Mouse (Mus musculus): Measurements from ENCODE around the gene Serpinb11.

Serpinb11 gene

DNA sequence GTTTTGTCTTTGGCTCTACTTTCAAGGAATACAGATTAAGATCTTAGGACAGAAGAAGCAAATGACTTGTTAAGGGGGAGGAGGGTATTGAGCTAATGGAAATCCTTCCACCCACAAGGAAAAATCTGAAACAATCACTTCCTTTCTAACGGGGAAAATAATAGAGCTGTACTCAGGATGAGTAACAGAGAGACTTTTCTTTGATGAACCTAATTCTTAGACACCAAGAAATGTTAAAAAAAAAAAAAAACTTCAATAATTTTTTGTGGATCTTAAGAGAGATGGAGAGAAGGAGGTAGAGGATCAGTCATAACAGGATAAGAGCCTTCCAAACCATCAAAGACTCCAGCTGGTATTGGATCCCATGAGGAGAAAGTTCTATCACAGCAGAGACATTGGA, at the start of gene Serpinb11:
TSS of gene Serpinb11 (plus strand) at position 301 of the 400 bp plus-strand sequence.
- DNase-seq (ENCODE audit: low spot score), result no peak

DNA sequence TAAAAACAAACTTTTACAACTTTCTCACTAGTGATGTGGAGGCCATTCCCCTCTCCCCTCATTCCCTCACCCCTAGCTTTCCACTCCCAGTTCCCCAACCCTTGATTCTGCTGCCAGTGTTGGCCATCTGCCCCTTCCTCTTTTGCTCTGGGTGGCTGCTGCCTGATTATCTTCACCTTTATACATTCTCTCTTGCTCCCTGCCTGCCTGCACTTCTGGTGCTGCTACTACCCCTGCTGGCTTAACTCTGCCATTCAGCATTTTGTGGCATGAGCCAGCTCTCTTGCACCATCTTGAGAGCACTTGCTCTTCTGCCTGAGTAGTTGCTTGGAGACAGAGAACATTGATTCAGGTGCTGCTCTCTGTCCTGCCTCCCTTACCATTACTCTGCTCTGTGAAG, 15.0 kb upstream of the Serpinb11 start:
- DNase-seq (ENCODE audit: low spot score), result no peak

DNA sequence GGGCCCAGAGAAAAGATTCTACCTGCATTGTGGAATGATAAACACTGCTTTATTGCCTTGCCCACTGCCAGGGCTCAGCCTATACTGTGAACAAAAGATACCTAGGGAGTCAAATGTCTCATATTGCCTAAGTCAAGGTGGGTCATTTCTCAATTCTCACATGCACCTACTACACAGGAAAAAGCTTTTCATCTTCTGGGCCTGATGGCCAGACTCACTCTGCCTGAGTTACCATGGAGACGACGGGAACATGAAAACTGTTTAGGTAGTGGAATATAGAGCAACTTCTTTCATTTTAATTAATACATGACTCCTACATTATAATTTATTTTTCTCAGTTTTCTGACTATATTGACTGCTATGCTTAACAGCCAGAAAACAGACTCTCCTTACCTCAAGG, 14.2 kb upstream of the Serpinb11 start:
- DNase-seq (ENCODE audit: low spot score), result no peak

DNA sequence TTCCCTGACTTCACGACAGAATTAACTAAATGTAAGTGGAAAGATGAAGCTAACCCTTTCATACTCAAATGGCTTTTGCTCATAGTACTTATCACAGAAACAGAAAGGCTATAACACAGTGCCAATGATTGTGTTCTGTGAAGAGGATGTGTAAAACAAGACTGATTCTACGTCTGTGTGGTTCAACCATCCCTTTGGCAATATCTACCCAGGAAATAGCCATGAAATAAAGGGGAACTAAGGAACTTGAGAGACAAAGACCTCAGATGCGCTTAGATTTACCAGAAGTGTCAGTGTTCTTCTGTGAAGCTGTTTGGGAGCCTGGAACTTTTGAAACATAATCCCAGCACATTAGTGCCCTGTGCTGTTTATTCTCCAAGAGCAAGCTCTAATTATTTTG, 10.6 kb upstream of the Serpinb11 start:
- no peak for DNase-seq (ENCODE audit: low spot score)

DNA sequence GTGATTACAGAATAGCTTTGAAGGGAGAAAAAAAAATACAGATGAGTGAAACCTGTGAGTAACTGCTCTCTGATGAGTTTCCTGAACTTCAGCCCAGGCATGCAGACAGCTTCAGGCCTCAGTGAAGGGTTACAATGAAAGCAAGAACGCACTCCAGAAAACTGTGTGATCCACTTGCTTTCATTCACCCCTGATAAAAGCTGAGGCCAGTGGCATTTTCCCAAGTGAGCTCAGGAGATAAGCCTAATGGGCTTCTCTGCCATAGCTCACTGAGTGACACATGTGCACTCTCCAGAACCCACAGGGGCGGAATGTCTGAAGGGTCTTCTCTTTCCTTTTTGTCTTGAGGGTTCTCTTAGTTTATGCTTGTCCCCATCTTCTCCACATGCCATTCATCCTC, 9.9 kb upstream of the Serpinb11 start:
- DNase-seq (ENCODE audit: low spot score), result no peak

DNA sequence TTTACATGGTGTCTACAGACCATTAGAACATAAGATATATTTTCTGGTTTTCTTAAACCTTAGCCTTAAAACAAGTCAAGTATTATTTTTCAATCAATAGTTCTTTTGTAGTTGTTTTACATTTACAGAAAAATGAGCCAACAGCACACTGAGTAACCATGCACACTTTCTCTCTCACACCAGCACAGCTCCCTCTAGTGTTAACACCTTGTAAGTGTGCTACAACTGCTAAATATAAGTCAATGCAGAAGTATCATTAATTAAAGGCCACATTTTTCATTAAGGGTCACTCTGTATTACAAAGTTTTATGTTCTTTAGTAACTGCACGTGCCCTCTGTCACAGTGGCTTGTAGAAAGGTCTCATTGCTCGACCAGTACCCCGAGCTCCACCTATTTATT, 8.0 kb upstream of the Serpinb11 start:
- DNase-seq (ENCODE audit: low spot score), result no peak

DNA sequence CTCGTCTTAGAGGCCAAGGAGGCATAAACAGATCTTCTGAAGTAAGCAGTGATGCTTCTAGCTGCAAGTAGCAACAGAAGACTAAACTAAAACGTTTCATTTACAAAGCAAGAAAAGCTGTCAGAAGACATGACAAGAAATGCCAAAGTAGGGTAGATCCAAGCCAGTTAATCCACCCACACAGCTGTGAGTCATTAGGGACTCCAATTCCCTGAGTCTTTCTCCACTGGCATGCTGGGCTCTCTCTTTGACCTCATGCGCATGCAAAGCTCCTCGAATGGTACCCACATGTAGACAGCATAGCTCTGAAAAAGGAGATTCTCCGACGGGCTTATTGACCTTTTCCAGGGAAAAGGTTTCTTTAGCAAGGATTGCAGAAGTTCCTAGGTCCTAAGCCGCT, 5.0 kb downstream of the Serpinb11 start:
- DNase-seq (ENCODE audit: low spot score), result no peak

DNA sequence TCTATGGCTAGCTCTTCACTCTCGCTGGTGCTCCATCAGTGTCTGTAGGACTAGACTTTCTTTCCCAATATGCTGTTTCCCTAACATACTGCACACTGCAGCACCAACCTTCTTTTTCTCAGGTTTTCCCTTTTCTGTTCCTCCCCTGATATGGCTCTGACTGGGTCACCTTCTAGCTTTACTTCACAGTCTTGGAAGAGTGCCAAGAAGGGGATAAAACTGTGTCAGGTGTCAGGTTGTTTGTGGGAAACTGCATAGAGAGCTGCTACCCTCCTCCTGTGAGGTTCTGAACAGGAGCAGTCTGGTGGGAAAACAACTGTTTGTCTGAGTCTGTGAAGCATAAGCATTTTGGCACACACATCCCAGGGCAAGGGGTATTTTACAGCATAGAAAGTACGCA, 7.9 kb downstream of the Serpinb11 start:
- DNase-seq (ENCODE audit: low spot score), result no peak

DNA sequence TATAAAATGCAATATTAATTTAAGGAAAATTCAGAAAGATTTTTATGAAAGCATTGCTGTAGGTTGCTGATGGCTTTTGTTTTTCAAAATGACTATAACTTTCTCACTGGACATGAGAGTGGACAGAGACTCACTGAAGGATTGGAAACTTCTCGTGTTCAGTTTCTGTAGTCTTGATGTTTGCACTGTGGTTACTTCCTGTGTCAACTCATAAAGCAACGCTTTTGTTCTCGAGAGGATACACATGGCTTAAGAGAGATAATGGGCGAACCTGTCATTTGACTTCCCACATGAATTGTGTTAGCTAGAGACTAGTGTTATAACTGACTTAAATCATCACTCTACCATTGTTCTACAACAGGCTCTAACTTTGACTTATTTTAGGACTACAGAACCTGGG, 16.0 kb downstream of the Serpinb11 start:
- no peak for DNase-seq (ENCODE audit: low spot score)

DNA sequence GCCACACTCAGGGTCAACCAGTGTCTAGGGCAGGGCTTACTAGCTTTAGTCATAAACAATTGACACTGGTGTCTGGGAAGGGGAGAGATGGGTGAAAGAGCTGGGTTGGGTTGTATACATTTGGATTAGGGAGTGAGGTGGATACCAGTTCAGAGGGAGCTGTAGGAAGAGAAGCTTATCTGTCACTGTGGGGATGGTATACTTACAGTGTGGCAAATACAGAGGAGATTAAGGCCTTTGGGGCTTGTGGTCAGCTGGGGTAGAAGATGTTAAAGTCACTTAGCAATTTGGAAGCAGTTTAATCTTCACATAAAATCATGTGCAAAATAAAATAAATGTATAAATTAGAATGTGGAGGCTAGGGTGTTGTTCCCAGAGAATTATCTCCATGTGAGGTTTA, 17.4 kb downstream of the Serpinb11 start:
- no peak for DNase-seq (ENCODE audit: low spot score)

DNA sequence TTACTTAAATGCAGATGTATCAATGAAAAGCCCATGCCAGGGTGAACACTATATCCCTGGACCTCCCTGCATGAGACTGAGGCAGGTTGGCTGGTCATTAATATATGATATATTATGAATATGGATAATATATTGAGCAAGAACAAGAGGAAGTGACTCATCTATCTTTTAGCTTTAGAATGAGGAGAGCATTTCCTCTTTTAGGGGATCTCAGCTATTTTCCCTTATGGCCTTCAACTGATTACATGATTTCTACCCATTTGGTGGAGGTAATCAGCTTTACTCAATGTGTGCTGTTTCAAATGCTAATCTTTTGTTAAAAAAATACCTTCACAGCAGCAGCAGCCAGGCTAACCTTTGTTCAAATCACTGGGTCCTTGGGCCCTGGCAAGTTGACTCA, 20.5 kb downstream of the Serpinb11 start:
- DNase-seq (ENCODE audit: low spot score), result no peak

DNA sequence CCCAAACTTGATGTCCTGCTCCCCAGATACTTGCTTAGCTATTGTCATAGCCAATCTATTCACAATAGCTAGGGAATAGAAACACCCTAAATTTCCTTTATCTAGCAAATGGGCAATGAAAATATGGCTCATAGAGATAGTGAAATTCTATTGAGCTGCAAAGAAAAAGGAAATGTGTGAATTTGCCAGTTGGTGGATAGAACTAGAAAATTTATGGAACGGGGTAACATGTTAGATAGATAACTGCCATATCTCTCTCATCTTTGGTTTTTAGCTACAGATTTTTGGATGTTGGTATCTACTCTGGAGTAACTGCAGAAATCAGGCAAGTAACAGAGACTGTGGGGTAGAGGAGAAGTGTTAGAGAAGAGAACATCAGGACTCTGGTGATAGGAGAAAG, 21.4 kb downstream of the Serpinb11 start:
- DNase-seq (ENCODE audit: low spot score), result no peak

DNA sequence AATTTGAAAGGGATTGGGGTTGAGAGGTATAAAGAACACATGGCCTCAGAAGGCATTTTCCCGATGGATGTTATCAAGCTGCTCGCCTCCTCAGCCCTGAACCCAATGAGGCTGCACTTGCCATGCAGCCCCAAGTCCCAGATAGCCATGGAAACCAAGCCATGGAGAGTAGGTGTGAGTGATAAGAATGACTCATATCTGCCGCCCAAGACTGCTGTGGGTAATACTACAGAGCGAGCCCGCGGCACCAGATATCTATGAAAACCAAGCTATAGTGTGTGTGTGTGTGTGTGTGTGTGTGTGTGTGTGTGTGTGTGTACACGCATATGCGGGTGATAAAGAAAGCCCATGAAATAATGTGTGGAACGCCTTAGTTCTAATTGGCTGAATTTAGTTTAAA, 23.5 kb downstream of the Serpinb11 start:
- DNase-seq (ENCODE audit: low spot score), result no peak

DNA sequence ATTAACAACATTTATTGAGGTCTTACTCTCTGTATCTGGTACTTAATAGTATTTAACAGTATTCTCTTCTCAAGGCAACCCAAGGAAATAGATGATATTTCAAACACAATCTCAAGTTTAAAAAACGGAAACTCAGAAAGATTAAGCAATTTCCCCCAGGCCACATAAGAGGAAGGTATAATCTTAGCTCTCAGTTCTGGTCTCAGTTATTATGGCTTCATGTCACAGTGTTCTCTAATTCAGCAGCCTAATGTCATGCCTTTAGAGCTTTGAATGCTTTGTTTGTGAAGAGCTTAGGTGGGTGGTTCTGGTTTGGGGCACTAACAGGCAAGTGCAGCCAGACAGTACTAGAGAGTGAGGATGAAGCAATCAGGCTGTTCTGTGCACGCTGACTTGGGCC, 28.8 kb downstream of the Serpinb11 start:
- no peak for DNase-seq (ENCODE audit: low spot score)

DNA sequence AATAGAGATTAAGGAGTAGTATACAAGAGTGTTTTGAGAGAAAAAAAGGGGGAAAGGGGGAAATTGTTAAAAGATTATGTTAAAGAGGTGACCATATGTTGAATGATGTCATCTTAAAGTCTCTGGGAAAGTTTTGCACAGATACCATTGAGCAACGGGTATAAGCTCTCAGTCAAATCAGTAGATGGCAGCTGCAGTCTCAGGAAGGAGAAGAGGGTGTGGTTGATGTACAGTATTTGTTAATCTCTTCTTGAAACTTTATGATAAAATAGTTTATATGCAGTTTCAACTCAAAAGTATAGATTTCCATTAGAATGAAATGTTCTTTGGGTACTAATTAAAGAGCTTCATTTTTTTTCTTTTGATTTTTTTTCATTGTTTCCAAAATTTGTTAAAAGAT, 36.5 kb downstream of the Serpinb11 start:
- DNase-seq (ENCODE audit: low spot score), result no peak

DNA sequence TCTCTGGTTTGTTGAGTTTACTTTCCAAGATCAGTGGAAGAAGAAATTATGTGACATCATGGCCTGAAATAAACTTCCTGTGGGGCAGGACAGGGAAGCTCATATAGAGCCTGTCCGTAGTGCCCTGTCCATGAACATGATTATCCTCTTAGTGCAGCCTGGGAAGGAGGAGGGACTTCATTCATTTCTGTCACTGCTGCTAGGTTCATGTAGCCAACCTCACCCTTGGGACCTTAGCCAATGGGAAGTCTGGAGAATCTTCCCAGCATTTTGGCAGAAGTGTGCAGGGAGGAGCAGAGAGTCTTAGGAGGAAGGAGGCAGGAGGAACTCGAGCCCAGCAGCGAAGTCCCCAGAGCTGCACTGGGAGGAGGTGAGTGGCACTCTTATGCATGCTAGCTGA, 38.4 kb downstream of the Serpinb11 start, which contains the start of gene Serpinb7:
TSS of gene Serpinb7 (plus strand) at position 301 of the 400 bp plus-strand sequence.
- no peak for DNase-seq (ENCODE audit: low spot score)

DNA sequence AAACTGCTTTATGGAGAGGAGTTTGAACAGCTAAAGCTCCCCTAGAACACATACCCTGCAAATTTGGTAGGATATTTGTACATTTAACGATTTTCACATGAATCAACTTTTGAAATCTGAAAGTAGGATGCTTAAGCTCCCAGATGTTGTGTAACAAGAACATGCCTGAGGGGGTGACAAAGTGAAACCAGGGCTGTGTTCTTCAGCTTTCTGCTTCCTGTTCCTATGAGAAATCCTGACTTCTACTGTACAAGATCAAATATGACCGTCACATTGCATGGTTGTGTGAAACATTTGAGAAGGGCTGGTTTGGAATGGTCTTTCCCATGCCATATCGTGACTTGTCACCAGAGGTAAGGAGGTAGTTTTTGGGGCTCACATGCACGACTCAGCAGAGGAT, 41.1 kb downstream of the Serpinb11 start:
- no peak for DNase-seq (ENCODE audit: low spot score)

DNA sequence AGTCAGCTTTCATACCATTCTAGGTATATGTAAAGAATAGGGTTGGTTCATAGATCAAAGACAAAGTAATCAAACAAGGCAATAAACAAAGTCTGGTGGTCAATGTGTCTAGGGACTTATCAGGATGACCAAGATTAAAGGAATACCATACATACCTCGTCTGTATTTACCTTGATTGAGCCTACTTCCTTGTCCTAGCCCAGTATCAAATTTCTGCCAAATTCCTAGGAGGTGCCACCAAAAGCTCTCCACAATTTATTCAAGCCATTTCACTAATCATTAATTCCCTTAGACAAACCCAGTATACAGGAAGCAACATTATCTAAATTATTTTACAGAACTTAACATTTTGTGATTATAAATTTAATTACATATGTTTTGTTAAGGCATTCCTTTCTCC, 53.7 kb downstream of the Serpinb11 start:
- DNase-seq (ENCODE audit: low spot score), result no peak

DNA sequence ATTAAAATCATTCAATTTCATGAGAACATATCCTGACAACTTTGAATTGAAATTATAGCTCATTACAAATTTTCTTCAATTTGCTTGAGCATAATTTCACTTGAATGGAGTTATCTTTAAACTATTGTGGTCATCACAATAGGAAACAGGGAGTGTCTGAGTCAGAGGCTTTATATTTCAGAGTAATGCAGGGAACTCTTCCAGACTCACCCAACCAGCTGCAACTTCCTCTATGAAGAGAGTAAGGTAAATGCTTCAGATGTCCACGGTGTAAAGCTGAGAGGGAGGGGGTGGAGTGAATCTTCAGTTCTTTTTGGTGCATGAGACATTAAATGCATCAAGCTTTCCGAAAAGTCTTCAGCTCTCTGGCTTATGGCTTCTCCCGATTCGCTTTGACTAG, 61.5 kb downstream of the Serpinb11 start:
- DNase-seq (ENCODE audit: low spot score), result no peak

Data from left cerebral cortex, adult 11 months (tissue).